Mouse (Mus musculus) brain, embryonic 18.5 days (tissue): ENCODE data around the gene Cdc42se1.

ENCODE experiments used
- DNase-seq: peaks from one replicate; pipeline ENCODE4 v3.0.0-alpha.2; 2012; ENCODE audit warnings: low read depth, low spot score

Cdc42se1 gene

DNA sequence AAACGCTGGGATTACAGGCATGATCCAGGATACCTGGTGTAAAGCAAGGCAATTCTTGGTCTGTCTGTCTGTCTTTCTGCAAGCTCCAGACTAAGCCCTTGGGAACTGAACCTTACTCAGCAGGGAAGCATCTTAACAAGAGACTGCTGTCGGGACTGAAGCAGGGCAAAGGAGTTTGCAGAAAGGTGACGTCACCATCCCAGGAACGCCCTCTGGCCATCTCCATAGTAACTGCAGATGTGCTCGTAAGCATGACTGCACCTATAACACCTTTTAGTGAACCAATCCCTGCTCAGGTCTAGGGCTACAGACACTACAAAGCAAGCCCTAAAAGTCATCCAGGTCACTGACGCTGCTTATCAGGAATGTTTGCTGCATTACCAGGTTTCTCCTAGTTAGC is 4.2 kb upstream of the Cdc42se1 start:
- no peak for DNase-seq

DNA sequence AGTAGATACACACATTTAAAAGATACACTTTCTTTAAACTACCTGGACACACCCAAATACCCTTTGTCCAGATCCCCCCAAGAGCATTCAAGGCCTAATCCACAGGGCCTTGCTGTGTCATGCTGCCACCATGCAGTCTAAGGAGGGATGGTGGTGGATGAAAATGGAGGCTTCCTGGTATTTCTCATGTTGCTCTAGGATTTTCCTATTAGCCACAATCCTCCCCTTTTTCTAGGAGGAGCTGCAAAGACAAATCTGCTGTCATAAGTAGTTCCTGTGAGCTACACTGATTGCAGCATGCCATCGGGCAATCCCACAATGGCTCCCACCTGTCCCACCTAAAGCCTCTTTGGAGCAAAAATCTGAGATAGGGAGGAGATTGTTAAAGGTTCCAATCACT is 1.3 kb upstream of the Cdc42se1 start:
- no peak for DNase-seq

DNA sequence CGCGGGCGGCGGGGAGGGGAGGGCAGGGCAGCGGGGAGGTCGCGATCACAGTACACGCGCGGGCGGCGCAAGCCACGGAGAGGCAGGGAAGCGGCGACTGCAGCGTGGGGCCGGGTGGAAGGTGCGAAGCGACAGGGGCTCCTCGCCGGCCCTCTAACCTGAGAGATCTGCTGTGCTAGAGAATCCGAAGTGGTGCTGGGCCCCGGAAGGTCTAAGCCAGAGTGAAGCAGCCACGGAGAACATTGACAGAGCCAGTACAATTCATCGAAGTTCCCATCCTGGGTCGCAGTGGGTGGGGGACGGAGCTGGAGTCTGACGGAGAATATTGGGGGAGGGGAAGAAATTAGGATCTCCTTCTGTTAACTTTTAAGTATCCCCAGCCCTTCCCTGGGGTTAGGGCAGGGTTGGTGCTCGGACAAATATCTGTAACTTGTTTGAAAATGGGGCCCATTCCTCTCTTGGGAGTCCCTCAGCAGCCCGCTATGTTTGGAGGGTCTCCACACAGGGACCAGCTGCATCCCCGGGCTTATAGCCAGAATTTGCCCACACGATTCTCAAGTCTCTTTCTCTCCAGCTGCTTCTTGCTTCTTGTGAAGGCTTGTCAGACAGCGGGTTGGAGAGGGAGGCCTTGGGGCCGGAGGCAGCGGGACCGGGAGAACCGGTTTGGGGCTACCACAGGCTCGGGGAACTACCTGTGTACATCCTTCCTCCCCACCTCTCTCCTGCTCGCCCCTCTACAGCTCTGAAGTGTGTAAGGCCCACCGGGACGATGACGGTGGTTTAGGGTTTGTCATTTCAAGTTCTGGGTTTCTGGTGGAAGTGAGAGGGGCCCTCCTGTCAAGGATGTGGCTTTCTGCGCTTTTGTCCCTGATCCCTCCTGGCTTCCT is 605 bp downstream of the Cdc42se1 start:
- DNase-seq: peak; percentile 37

DNA sequence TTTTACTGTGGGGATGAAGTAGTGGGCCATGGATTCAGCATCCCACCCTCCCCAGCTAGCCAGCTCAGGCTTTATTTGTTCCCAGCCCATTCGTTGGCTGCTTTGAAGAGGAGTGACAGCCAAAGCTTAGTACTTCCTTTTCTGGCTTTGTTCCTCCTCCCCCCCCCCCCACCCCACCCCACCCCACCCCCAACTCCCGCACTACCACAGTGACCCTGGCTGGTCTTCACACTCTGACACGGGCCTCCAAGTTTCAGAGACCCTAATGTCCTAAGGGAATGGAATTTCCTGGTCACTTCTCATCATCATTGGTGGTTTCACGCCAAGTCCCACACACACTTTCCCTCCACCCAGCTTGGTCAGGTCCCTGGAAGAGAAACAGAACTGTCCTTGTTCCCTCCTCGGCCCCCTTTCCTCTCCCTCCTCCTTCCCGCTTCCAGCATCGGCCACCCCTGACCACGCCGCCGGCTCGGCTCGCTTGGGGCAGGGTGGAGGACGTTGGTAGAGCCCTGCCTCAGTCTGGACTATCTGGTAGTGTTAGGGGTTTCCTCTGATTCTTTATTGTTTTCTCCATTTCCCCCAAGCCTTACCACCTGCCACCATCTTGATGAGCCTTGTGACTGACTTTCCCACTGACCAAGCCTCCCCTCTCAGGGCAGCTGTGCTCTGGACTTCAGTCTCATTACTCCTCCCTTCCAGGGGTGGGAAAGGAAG is 1.4 kb downstream of the Cdc42se1 start:
- DNase-seq: peak; percentile 20

- peak; percentile 8 for DNase-seq
Observed at GRCm38 (mm10) chr3:95230495-95231297, 2.2 kb downstream of the Cdc42se1 start.

GRCm38 (mm10) chr3:95231298-95232221 is 3.0 kb downstream of the Cdc42se1 start, which contains the start of gene Mllt11:
Gene Mllt11, minus strand, starts transcription at chr3:95232171.
- no peak for DNase-seq

DNA sequence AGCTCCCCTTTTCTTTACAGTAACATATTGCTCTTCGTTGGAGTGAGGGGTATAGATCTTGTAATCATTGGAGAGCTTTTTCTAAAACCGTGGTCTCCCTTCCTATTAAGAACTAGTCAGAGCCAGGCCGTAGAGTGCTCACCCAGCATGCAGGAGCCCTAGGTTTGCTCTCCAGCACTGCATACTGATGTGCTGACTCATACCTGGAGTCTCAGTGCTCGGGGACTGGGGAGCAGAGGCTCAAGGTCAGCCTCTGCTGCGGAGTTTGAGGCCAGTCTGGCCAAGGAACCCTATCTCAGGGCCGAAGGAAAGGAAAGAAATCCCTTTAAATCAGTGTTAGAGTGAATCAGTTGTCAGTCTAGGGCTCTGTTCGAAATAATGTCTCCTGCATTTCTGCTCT is 4.2 kb downstream of the Cdc42se1 start:
- no peak for DNase-seq

- DNase-seq: no peak
Observed at GRCm38 (mm10) chr3:95233303-95233980, 4.9 kb downstream of the Cdc42se1 start.

- DNase-seq: no peak
Observed at GRCm38 (mm10) chr3:95235386-95236301, 7.1 kb downstream of the Cdc42se1 start.

DNA sequence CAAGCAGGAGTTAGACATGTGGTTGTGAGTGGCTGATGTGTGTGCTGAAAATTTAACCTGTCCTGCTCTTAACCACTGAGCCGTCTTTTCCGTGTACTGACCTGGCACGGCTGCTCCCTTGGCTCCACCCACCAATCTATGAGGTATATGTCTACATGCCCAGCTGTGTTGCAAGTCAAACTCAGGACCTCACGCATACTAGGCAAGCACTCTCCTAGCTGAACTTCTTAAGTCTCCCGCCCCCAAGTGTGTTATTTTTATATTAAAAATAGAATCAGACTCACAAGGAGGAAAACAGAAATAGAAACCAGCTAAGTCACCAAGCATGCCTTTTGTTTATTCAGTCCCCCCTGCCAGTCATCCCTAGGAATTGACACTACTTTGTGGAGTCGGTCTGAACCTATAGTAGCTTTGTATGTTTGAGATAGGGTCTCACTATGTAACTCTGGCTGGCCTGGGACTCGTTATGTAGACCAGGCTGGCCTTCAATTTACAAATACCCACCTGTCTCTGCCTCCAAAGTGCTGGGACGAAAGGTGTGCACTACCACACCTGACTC is 9.1 kb downstream of the Cdc42se1 start:
- no peak for DNase-seq

DNA sequence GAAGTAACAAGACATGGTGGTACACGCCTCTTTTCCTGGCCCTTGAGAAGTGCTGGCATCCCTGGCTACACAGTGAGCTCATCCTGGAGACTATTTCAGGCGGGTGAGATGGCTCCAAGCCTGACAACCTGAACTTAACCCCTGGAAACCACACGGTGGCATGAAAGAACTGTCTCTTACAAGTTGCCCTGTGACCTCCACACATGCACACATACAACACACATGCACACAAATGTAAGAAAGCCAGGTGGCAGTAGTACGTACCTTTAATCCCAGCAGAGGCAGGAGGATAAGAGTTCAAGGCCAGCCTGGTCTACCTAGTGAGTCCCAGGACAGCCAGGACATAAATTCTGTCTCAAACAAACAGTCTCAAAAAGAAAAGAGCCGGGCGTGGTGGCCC is 10.5 kb downstream of the Cdc42se1 start:
- DNase-seq: no peak

GRCm38 (mm10) chr3:95239971-95240370 is 11.4 kb downstream of the Cdc42se1 start:
- DNase-seq: no peak

DNA sequence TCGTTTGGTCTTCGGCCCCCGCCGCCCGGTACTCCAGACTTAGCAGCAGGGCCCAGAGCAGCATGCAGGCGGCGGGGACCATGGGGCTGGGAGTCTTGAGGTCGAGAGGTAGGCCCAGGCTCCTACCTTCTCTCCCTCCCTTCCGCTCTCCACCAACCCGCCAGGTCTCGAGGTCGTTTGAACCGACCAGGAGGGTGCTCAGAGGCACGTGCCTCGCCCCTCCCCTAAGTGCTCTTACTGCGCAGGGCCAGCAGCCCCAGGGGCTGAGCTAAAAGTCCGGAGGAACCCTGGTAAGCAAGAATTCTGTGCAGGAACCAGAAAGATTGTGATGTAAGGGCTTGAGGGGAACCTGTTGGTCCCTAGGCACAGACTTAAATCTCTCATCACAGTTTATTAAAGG is 12.4 kb downstream of the Cdc42se1 start:
- no peak for DNase-seq

DNA sequence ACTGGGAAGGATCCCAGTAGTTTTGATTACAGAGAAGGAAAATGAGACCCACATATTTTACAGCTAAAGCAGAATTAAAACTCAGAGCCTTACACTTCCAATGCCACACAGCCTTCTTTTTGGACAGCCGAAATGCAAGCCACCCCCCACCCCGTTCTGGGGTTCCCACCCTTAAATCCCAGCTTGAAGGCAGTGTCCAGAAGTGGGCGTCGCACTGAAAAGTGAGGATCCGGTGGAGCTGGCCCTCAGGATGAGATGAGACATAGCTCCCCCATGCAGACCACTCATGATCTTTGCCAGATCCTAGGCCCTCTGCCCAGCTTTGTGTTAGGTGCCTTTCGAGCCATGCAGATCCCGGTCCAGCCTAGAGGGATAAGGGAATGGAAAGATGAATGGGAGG is 13.0 kb downstream of the Cdc42se1 start, which contains the start of gene Gm128:
TSS of gene Gm128 (minus strand) at position 101 of the 400 bp plus-strand sequence.
- DNase-seq: no peak

- no peak for DNase-seq
Observed at GRCm38 (mm10) chr3:95243086-95243485, 14.6 kb downstream of the Cdc42se1 start.

DNA sequence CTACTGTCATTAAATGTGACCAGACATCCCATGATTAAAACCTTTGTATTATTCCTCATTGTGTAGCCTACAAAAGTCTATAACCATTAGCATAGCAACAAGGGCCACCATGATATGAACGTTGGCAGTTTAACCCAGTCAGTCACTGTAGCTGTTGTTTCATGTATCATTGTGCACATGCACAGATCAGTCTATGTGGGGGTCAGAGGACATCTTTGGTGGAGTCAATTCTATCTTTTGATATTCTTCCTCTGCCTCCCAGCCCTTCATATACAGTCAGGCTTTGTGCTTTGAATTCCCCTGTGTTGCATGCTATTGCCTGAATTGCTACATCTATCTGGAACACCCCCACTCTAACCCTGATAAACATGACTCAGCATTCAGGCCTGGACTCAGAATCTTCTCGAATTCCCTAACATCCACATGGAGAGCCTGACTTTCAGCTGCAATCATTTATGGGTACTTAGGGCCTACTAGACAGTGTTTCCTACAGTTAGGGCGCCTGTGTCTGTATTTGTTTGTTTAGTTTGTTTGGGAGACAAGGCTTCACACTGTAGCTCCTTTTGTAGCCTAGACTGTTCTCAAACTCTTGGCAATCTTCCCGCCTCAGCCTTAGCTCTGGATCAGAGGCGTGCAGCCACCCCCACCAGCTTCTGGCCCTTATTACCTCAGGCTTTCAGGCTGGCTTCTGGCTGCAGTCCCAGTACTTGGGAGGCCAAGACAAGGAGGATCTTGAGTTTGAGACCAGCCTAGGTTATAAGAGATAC is 18.1 kb downstream of the Cdc42se1 start:
- DNase-seq: no peak

- DNase-seq: no peak
Observed at GRCm38 (mm10) chr3:95247660-95248336, 19.3 kb downstream of the Cdc42se1 start.
